8 mouse cellular contexts compared by ENCODE assay signal in the genomic region with DNA sequence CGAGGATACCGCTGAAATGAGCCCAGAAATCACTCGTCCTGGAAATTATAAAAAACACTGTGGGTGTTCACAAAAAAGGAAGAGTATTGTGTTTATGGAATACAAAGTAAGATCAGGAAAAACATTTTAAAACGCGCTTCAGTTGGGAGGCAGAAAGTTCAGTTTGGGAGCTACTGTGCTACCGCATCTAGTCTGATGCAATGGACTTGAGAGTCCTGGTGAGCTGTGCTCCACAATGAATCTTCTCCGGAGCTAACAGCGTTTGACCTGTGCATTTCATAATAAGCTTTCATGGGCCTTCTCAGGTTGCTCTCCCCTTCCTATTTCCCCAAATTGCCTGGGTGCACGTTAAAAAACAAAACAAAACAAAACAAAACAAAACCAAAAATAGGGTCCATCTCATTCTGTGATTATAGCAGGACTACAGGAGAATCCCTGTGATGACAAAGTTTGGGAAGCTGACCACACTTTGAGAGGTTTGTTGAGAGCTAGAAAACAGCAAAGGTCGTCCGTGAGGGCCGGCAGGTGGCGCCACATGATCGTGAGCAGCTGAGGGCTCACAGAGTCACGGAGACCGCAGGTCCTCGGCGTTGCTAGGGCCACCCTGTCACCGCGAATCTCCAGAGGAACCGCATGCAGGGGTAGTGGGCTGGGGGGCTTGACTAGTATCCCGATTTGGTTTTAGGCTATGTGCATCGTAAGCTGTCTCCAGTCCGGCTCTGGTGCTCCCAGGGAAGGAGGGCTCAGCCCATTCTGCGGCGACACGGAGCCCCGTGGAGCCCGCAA. TPM values are rescaled to one million over a fixed set of nuclear protein-coding genes. Genes with fewer than 3 reads are reported as not detected.
DNase-seq lines count a peak whose midpoint lies in the region; ATAC-seq lines count a peak whose summit lies in the region.

No protein-coding gene starts in this region.

- H3K9me3 ChIP-seq in hindbrain, embryonic 14.5 days (ENCODE audit: control insufficient read depth, low read length), result no peaks in the 10 kb centered on the region

- WGBS in hindbrain, embryonic 14.5 days, result 18% methylated on average over 29 of the region's 29 CpGs

- H3K27me3 ChIP-seq in hindbrain, embryonic 14.5 days (ENCODE audit: control insufficient read depth, insufficient read depth, low read length), result peaks cover 7% of the 10 kb centered on the region; the same call in 1 of the 2 replicates

- H3K4me1 ChIP-seq in hindbrain, embryonic 14.5 days (replicated peaks; ENCODE audit: control insufficient read depth, insufficient read depth, low read length), result peaks cover 32% of the 10 kb centered on the region

- peak; percentile 65 for ATAC-seq in hindbrain, embryonic 14.5 days (ENCODE audit: low FRiP score)

- peak overlapping the region; percentile 51; the same call in 1 of the 2 replicates for H3K27ac ChIP-seq in hindbrain, embryonic 14.5 days

- H3K9ac ChIP-seq in hindbrain, embryonic 14.5 days, result no peak overlapping the region

- peak; percentile 94 for DNase-seq in NIH3T3 (ENCODE audit: low read depth)
- peak; percentile 95 to 96 for DNase-seq in cerebellum, postnatal 10 days
- peak; percentile 79 to 86 for DNase-seq in frontal cortex, postnatal 10 days (ENCODE audit: low spot score in 2 of 2)
- peak; percentile 86 for DNase-seq in hindbrain, embryonic 14.5 days (ENCODE audit: low spot score)
- peak; percentile 78 for DNase-seq in left cerebral cortex, adult 11 months (ENCODE audit: low spot score)
- DNase-seq in lung, postnatal 4 days, result peak; percentile 87 to 89
- DNase-seq in retina, postnatal 1 day, result peak; percentile 91
- DNase-seq in thymus, postnatal 4 days, result peak; percentile 93

- H3K4me3 ChIP-seq in hindbrain, embryonic 14.5 days (replicated peaks; ENCODE audit: low read length), result peak overlapping the region; percentile 84

- no peaks in the 10 kb centered on the region for H3K36me3 ChIP-seq in hindbrain, embryonic 14.5 days (replicated peaks; ENCODE audit: control insufficient read depth, insufficient read depth)

- H3K4me2 ChIP-seq in hindbrain, embryonic 14.5 days (replicated peaks), result peak overlapping the region; percentile 99

RNA-seq across cellular contexts. Expression of gene Cnnm2, which starts 0.8 kb away (rescaled TPM):
- polyA plus RNA-seq in hindbrain, embryonic 14.5 days (2014; fragmentation: Nextera tagmentation; extraction: Ambion mirVana), result 9.3 and 10.8 TPM in 2 replicates

RNA-seq across cellular contexts. Expression of gene As3mt, which starts 53.3 kb away (rescaled TPM):
- polyA plus RNA-seq in hindbrain, embryonic 14.5 days (2014; fragmentation: Nextera tagmentation; extraction: Ambion mirVana), result 38.6 and 40.1 TPM in 2 replicates

Comparison
In these comparisons a context has a peak if more than half of its experiments do, and no peak if none do; other contexts are left out.
1. Peak in every context shown above with its lines: DNase-seq, ATAC-seq, H3K4me3 ChIP-seq and H3K27ac ChIP-seq.